Comparison of ENCODE assay signal across 9 mouse cellular contexts in the genomic region with DNA sequence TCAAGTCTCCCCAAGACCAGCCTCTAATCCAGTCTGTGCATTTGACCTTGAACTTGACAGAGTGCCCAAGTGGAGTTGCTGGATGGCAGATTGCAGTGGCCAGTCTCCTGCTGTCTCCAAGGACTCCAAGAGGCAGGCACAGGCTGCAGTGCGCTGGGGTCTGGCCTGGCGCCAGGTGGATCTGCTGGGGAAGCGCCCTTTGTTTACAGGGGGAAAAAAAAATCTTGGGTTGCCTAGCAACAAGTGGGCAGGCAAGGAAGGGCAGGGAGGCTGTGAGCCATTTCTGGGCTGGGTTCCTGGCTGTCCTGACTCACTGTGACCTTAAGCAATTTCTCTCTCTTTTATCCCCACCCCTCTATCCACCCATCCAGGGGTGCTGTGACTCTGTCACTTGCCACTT. TPM values are rescaled to one million over a fixed set of nuclear protein-coding genes. Genes with fewer than 3 reads are reported as not detected.
A peak's percentile ranks its signal among the peaks of the same experiment; 100 is the strongest.
DNase-seq lines count a peak whose midpoint lies in the region; ATAC-seq lines count a peak whose summit lies in the region.
"Had no signal": no experiment of that assay in that cellular context is flagged by ENCODE, and none has a peak within 500 bp of the region (broad histone marks: within the 10 kb centered on the region; RNA-seq: fewer than 3 reads in every experiment).

No protein-coding gene starts in this region.

- no peaks in the 10 kb centered on the region for H3K27me3 ChIP-seq in hindbrain, embryonic 15.5 days

- peak; percentile 55 for ATAC-seq in hindbrain, embryonic 15.5 days (ENCODE audit: low FRiP score, low read depth)
- no peak for ATAC-seq in CD4-positive, CD25-positive, alpha-beta regulatory T cell, adult 4 months

- H3K4me1 ChIP-seq in hindbrain, embryonic 15.5 days (replicated peaks): peaks cover 49% of the 10 kb centered on the region

- 3% methylated on average over 3 of the region's 3 CpGs for WGBS in hindbrain, embryonic 15.5 days

- H3K4me3 ChIP-seq in hindbrain, embryonic 15.5 days: no peak overlapping the region
- H3K4me3 ChIP-seq: embryonic facial prominence, embryonic 12.5 days had no signal

- no peaks in the 10 kb centered on the region for H3K9me3 ChIP-seq in hindbrain, embryonic 15.5 days
- H3K9me3 ChIP-seq: embryonic facial prominence, embryonic 12.5 days had no signal

- H3K36me3 ChIP-seq in hindbrain, embryonic 15.5 days: no peaks in the 10 kb centered on the region
- H3K36me3 ChIP-seq: embryonic facial prominence, embryonic 12.5 days had no signal

- H3K27ac ChIP-seq in hindbrain, embryonic 15.5 days (replicated peaks): peak overlapping the region; percentile 66
- H3K27ac ChIP-seq: embryonic facial prominence, embryonic 12.5 days had no signal

- no peak overlapping the region for H3K9ac ChIP-seq in hindbrain, embryonic 15.5 days
- H3K9ac ChIP-seq: embryonic facial prominence, embryonic 12.5 days had no signal

- peak; percentile 97 to 98 for DNase-seq in adrenal gland, adult (ENCODE audit: inconsistent age in 2 of 2, low spot score in 1 of 2)
- DNase-seq in cerebellum, postnatal 4 days (ENCODE audit: low spot score in 2 of 2): peak; percentile 87 to 95
- peak; percentile 92 for DNase-seq in gastrocnemius, postnatal 10 days
- peak; percentile 62 for DNase-seq in left cerebral cortex, adult 11 months (ENCODE audit: low spot score)
- peak; percentile 91 for DNase-seq in lung, postnatal 14 days
- DNase-seq in retina, postnatal 7 days (ENCODE audit: low read depth, low spot score): peak; percentile 65

- H3K4me2 ChIP-seq in hindbrain, embryonic 15.5 days: no peak overlapping the region
- H3K4me2 ChIP-seq: embryonic facial prominence, embryonic 12.5 days had no signal

RNA-seq across cellular contexts. Expression of a gene that starts 20.6 kb away (rescaled TPM):
- 1 to 10 TPM; 2.6 to 5.5 TPM for total RNA-seq in gastrocnemius, postnatal 10 days (2021)
- 4.8 and 6.7 TPM in 2 replicates for polyA plus RNA-seq in hindbrain, embryonic 15.5 days (2015; fragmentation: Nextera tagmentation; extraction: Ambion mirVana)
- 1 to 10 TPM; 1.2 to 2.1 TPM for polyA plus RNA-seq in CD4-positive, CD25-positive, alpha-beta regulatory T cell, adult 4 months (2017; shearing (Covaris generic))

RNA-seq across cellular contexts. Expression of a gene that starts 40.2 kb away (rescaled TPM):
- under 1 TPM; 0.19 to 0.20 TPM for total RNA-seq in gastrocnemius, postnatal 10 days (2021)
- polyA plus RNA-seq in hindbrain, embryonic 15.5 days (2015; fragmentation: Nextera tagmentation; extraction: Ambion mirVana): 0.54 and 1.0 TPM in 2 replicates
- 1 to 10 TPM in 1 of 2 experiments, under 1 TPM in 1; 0.24 to 1.1 TPM for polyA plus RNA-seq in CD4-positive, CD25-positive, alpha-beta regulatory T cell, adult 4 months (2017; shearing (Covaris generic))

RNA-seq across cellular contexts. Expression of a gene that starts 45.7 kb away (rescaled TPM):
- total RNA-seq in gastrocnemius, postnatal 10 days (2021): 10 to 100 TPM; 17.3 to 21.1 TPM
- polyA plus RNA-seq in hindbrain, embryonic 15.5 days (2015; fragmentation: Nextera tagmentation; extraction: Ambion mirVana): 89.7 and 96.9 TPM in 2 replicates
- 10 to 100 TPM; 30.3 to 41.2 TPM for polyA plus RNA-seq in CD4-positive, CD25-positive, alpha-beta regulatory T cell, adult 4 months (2017; shearing (Covaris generic))

RNA-seq across cellular contexts. Expression of a gene that starts 52.9 kb away (rescaled TPM):
- total RNA-seq in gastrocnemius, postnatal 10 days (2021): 1 to 10 TPM in 1 of 2 experiments, under 1 TPM in 1; 0.95 to 1.4 TPM
- 2.5 and 2.6 TPM in 2 replicates for polyA plus RNA-seq in hindbrain, embryonic 15.5 days (2015; fragmentation: Nextera tagmentation; extraction: Ambion mirVana)
- polyA plus RNA-seq in CD4-positive, CD25-positive, alpha-beta regulatory T cell, adult 4 months (2017; shearing (Covaris generic)): not detected
